Mouse (Mus musculus): ENCODE measurements around the gene Aspm. TPM values are rescaled to one million over a fixed set of nuclear protein-coding genes. Genes with fewer than 3 reads are reported as not detected.
A peak's percentile ranks its signal among the peaks of the same experiment; 100 is the strongest.
"Not testable (repeated sequence)": the region's sequence is repeated elsewhere in the genome, so short reads cannot be mapped to it uniquely, and the experiment has no call there.

The Aspm gene
- polyA plus RNA-seq, 1 experiment, result 2.4 TPM

GRCm38 (mm10) chr1:139438373-139438772 is 16.2 kb upstream of the Aspm start:
- Histone ChIP-seq H3K36me3 (ENCODE audit: control insufficient read depth, insufficient read depth) (peaks cover 58% of the 10 kb centered on the region), H3K4me3 (no peak overlapping the region), H3K27me3 (ENCODE audit: control insufficient read depth, insufficient read depth, insufficient read length) (no peaks in the 10 kb centered on the region), H3K4me2 (ENCODE audit: low read depth) (no peak overlapping the region), H3K79me2 (ENCODE audit: control insufficient read depth, insufficient read depth) (peaks cover 4% of the 10 kb centered on the region), H3ac (ENCODE audit: control insufficient read depth, insufficient read length) (no peak overlapping the region)
- TF ChIP-seq TCF3 (IDR thresholded peaks at IDR 0.05; ENCODE audit: insufficient read length, low read depth), result no peak
- no peak for TF ChIP-seq REST (IDR thresholded peaks at IDR 0.05; ENCODE audit: insufficient read depth, insufficient read length)
- no peak for TF ChIP-seq POLR2A (IDR thresholded peaks at IDR 0.05; ENCODE audit: insufficient read length, low read depth)
- no peak for TF ChIP-seq MYOD1 (IDR thresholded peaks at IDR 0.05; ENCODE audit: control insufficient read depth in 1 of 3, insufficient read length in 2 of 3, low read depth in 2 of 3)
- no peak for TF ChIP-seq SRF (IDR thresholded peaks at IDR 0.05; ENCODE audit: control insufficient read depth, insufficient read length, low read depth)
- TF ChIP-seq E2F4 (IDR thresholded peaks at IDR 0.05; ENCODE audit: insufficient read depth), result no peak
- no peak for TF ChIP-seq POLR2AphosphoS2 (IDR thresholded peaks at IDR 0.05; ENCODE audit: insufficient read length, low read depth)
- no peak for TF ChIP-seq USF1 (IDR thresholded peaks at IDR 0.05; ENCODE audit: low read depth)
- no peak for TF ChIP-seq MYOG (IDR thresholded peaks at IDR 0.05; ENCODE audit: control insufficient read depth in 1 of 3, insufficient read depth in 1 of 3, insufficient read length in 2 of 3, low read depth in 2 of 3)
- no peak for TF ChIP-seq TCF12 (IDR thresholded peaks at IDR 0.05; ENCODE audit: insufficient read depth, poor library complexity, severe bottlenecking)
- no peak for TF ChIP-seq CEBPB (IDR thresholded peaks at IDR 0.05; ENCODE audit: insufficient read depth, poor library complexity, severe bottlenecking)
- no peak for TF ChIP-seq MAX (IDR thresholded peaks at IDR 0.05; ENCODE audit: low read depth)

- not testable (repeated sequence) for H3K4me3 ChIP-seq; H3ac ChIP-seq (ENCODE audit: control insufficient read depth, insufficient read length); H3K27me3 ChIP-seq (ENCODE audit: control insufficient read depth, insufficient read depth, insufficient read length); H3K4me2 ChIP-seq (ENCODE audit: low read depth); H3K79me2 ChIP-seq (ENCODE audit: control insufficient read depth, insufficient read depth)
- peaks cover 61% of the 10 kb centered on the region for H3K36me3 ChIP-seq (ENCODE audit: control insufficient read depth, insufficient read depth)
Observed at GRCm38 (mm10) chr1:139443103-139443502, 11.5 kb upstream of the Aspm start.

- H3K36me3 ChIP-seq (ENCODE audit: control insufficient read depth, insufficient read depth), result peaks cover 10% of the 10 kb centered on the region
- H3K4me2 ChIP-seq (ENCODE audit: low read depth), result peak overlapping the region; percentile 82
- peak overlapping the region; percentile 65 for H3K4me3 ChIP-seq
- peaks cover 21% of the 10 kb centered on the region for H3K79me2 ChIP-seq (ENCODE audit: control insufficient read depth, insufficient read depth)
- TF ChIP-seq SRF (IDR thresholded peaks at IDR 0.05; ENCODE audit: control insufficient read depth, insufficient read length, low read depth), result no peak
- no peak for TF ChIP-seq MYOD1 (IDR thresholded peaks at IDR 0.05; ENCODE audit: control insufficient read depth in 1 of 3, insufficient read length in 2 of 3, low read depth in 2 of 3)
- no peak for TF ChIP-seq MYOG (IDR thresholded peaks at IDR 0.05; ENCODE audit: control insufficient read depth in 1 of 3, insufficient read depth in 1 of 3, insufficient read length in 2 of 3, low read depth in 2 of 3)
- no peak for TF ChIP-seq CEBPB (IDR thresholded peaks at IDR 0.05; ENCODE audit: insufficient read depth, poor library complexity, severe bottlenecking)
- TF ChIP-seq E2F4 (IDR thresholded peaks at IDR 0.05; ENCODE audit: insufficient read depth), result no peak
- no peak for TF ChIP-seq REST (IDR thresholded peaks at IDR 0.05; ENCODE audit: insufficient read depth, insufficient read length)
- no peak for TF ChIP-seq USF1 (IDR thresholded peaks at IDR 0.05; ENCODE audit: low read depth)
- TF ChIP-seq POLR2A (IDR thresholded peaks at IDR 0.05; ENCODE audit: insufficient read length, low read depth), result no peak
- TF ChIP-seq MAX (IDR thresholded peaks at IDR 0.05; ENCODE audit: low read depth), result no peak
- no peak for TF ChIP-seq POLR2AphosphoS2 (IDR thresholded peaks at IDR 0.05; ENCODE audit: insufficient read length, low read depth)
- no peak for TF ChIP-seq TCF3 (IDR thresholded peaks at IDR 0.05; ENCODE audit: insufficient read length, low read depth)
- TF ChIP-seq TCF12 (IDR thresholded peaks at IDR 0.05; ENCODE audit: insufficient read depth, poor library complexity, severe bottlenecking), result no peak
- H3K27me3 ChIP-seq (ENCODE audit: control insufficient read depth, insufficient read depth, insufficient read length), result no peaks in the 10 kb centered on the region
- peak overlapping the region; percentile 9 for H3ac ChIP-seq (ENCODE audit: control insufficient read depth, insufficient read length)
Observed at GRCm38 (mm10) chr1:139455226-139455869, 776 bp downstream of the Aspm start.

- Histone ChIP-seq H3K36me3 (ENCODE audit: control insufficient read depth, insufficient read depth) (peaks cover 17% of the 10 kb centered on the region), H3K79me2 (ENCODE audit: control insufficient read depth, insufficient read depth) (peaks cover 14% of the 10 kb centered on the region), H3K4me2 (ENCODE audit: low read depth) (no peak overlapping the region), H3K27me3 (ENCODE audit: control insufficient read depth, insufficient read depth, insufficient read length) (no peaks in the 10 kb centered on the region), H3K4me3 (no peak overlapping the region), H3ac (ENCODE audit: control insufficient read depth, insufficient read length) (no peak overlapping the region)
- TF ChIP-seq TCF12 (IDR thresholded peaks at IDR 0.05; ENCODE audit: insufficient read depth, poor library complexity, severe bottlenecking), result no peak
- TF ChIP-seq SRF (IDR thresholded peaks at IDR 0.05; ENCODE audit: control insufficient read depth, insufficient read length, low read depth), result no peak
- no peak for TF ChIP-seq TCF3 (IDR thresholded peaks at IDR 0.05; ENCODE audit: insufficient read length, low read depth)
- no peak for TF ChIP-seq MAX (IDR thresholded peaks at IDR 0.05; ENCODE audit: low read depth)
- no peak for TF ChIP-seq MYOG (IDR thresholded peaks at IDR 0.05; ENCODE audit: control insufficient read depth in 1 of 3, insufficient read depth in 1 of 3, insufficient read length in 2 of 3, low read depth in 2 of 3)
- TF ChIP-seq E2F4 (IDR thresholded peaks at IDR 0.05; ENCODE audit: insufficient read depth), result no peak
- no peak for TF ChIP-seq POLR2A (IDR thresholded peaks at IDR 0.05; ENCODE audit: insufficient read length, low read depth)
- TF ChIP-seq CEBPB (IDR thresholded peaks at IDR 0.05; ENCODE audit: insufficient read depth, poor library complexity, severe bottlenecking), result no peak
- no peak for TF ChIP-seq POLR2AphosphoS2 (IDR thresholded peaks at IDR 0.05; ENCODE audit: insufficient read length, low read depth)
- TF ChIP-seq MYOD1 (IDR thresholded peaks at IDR 0.05; ENCODE audit: control insufficient read depth in 1 of 3, insufficient read length in 2 of 3, low read depth in 2 of 3), result no peak
- TF ChIP-seq REST (IDR thresholded peaks at IDR 0.05; ENCODE audit: insufficient read depth, insufficient read length), result no peak
- TF ChIP-seq USF1 (IDR thresholded peaks at IDR 0.05; ENCODE audit: low read depth), result no peak
Observed at GRCm38 (mm10) chr1:139460807-139461206, 6.2 kb downstream of the Aspm start.

GRCm38 (mm10) chr1:139465936-139466335 is 11.4 kb downstream of the Aspm start:
- no peak for TF ChIP-seq POLR2A (IDR thresholded peaks at IDR 0.05; ENCODE audit: insufficient read length, low read depth)
- no peak for TF ChIP-seq CEBPB (IDR thresholded peaks at IDR 0.05; ENCODE audit: insufficient read depth, poor library complexity, severe bottlenecking)
- no peak for TF ChIP-seq REST (IDR thresholded peaks at IDR 0.05; ENCODE audit: insufficient read depth, insufficient read length)
- no peak for TF ChIP-seq E2F4 (IDR thresholded peaks at IDR 0.05; ENCODE audit: insufficient read depth)
- TF ChIP-seq MAX (IDR thresholded peaks at IDR 0.05; ENCODE audit: low read depth), result no peak
- TF ChIP-seq POLR2AphosphoS2 (IDR thresholded peaks at IDR 0.05; ENCODE audit: insufficient read length, low read depth), result no peak
- no peak for TF ChIP-seq TCF12 (IDR thresholded peaks at IDR 0.05; ENCODE audit: insufficient read depth, poor library complexity, severe bottlenecking)
- TF ChIP-seq MYOG (IDR thresholded peaks at IDR 0.05; ENCODE audit: control insufficient read depth in 1 of 3, insufficient read depth in 1 of 3, insufficient read length in 2 of 3, low read depth in 2 of 3), result no peak
- TF ChIP-seq SRF (IDR thresholded peaks at IDR 0.05; ENCODE audit: control insufficient read depth, insufficient read length, low read depth), result no peak
- no peak for TF ChIP-seq TCF3 (IDR thresholded peaks at IDR 0.05; ENCODE audit: insufficient read length, low read depth)
- TF ChIP-seq MYOD1 (IDR thresholded peaks at IDR 0.05; ENCODE audit: control insufficient read depth in 1 of 3, insufficient read length in 2 of 3, low read depth in 2 of 3), result no peak
- TF ChIP-seq USF1 (IDR thresholded peaks at IDR 0.05; ENCODE audit: low read depth), result no peak
- peaks cover 19% of the 10 kb centered on the region for H3K36me3 ChIP-seq (ENCODE audit: control insufficient read depth, insufficient read depth)

More at GRCm38 (mm10) chr1:139465936-139466335, 11.4 kb downstream of the Aspm start:
- Histone ChIP-seq H3ac (ENCODE audit: control insufficient read depth, insufficient read length) (no peak overlapping the region), H3K27me3 (ENCODE audit: control insufficient read depth, insufficient read depth, insufficient read length) (no peaks in the 10 kb centered on the region), H3K4me2 (ENCODE audit: low read depth) (no peak overlapping the region), H3K4me3 (no peak overlapping the region), H3K79me2 (ENCODE audit: control insufficient read depth, insufficient read depth) (no peaks in the 10 kb centered on the region)
